Mouse (Mus musculus): Measurements from ENCODE around the gene Faap100. TPM values are rescaled to one million over a fixed set of nuclear protein-coding genes. Genes with fewer than 3 reads are reported as not detected.

Gene Faap100
- polyA plus RNA-seq, 1 experiment from 2014 or later = 22.8 TPM

DNA sequence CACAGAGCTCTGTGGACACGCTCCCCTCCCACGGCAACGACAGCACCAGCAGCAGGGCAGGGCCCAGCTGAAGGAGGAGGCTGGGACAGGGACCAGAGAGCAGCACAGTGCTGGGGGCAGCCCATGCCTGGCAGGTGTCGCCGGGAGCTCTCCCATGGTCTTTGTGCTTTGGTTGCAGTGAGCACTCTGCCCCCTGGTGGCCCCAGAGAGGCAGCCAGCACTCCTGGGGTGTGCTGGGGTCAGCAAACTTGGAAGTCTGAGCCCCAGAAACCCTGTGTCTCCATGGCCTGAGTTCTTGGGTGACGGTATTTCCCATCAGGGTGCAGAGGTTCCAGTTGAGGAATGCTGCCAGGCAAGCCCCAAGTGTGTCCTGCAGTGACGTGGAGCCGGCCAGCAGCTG is 8.9 kb downstream of the Faap100 start:
- H3K36me3 ChIP-seq (ENCODE audit: control insufficient read depth, insufficient read depth, low read length) = peaks cover 20% of the 10 kb centered on the region
- H3K9ac ChIP-seq (ENCODE audit: low read depth, low read length) = no peak overlapping the region
- H3K4me1 ChIP-seq (replicated peaks; ENCODE audit: control insufficient read depth, insufficient read depth, low read length) = peaks cover 5% of the 10 kb centered on the region; the same call in 1 of the 2 replicates
- H3K4me2 ChIP-seq = no peak overlapping the region
- ATAC-seq (replicated peaks; ENCODE audit: low FRiP score) = peak; percentile 74
- H3K4me3 ChIP-seq (ENCODE audit: low read depth, low read length) = no peak overlapping the region
- peak; percentile 63 for DNase-seq (ENCODE audit: low spot score)
- no peaks in the 10 kb centered on the region for H3K9me3 ChIP-seq (ENCODE audit: control insufficient read depth, low read length)
- H3K27me3 ChIP-seq (replicated peaks; ENCODE audit: control insufficient read depth, insufficient read depth, low read length) = no peaks in the 10 kb centered on the region
- WGBS = 43% methylated on average over 8 of the region's 8 CpGs
- no peak overlapping the region for H3K27ac ChIP-seq (ENCODE audit: low read depth, low read length)

DNA sequence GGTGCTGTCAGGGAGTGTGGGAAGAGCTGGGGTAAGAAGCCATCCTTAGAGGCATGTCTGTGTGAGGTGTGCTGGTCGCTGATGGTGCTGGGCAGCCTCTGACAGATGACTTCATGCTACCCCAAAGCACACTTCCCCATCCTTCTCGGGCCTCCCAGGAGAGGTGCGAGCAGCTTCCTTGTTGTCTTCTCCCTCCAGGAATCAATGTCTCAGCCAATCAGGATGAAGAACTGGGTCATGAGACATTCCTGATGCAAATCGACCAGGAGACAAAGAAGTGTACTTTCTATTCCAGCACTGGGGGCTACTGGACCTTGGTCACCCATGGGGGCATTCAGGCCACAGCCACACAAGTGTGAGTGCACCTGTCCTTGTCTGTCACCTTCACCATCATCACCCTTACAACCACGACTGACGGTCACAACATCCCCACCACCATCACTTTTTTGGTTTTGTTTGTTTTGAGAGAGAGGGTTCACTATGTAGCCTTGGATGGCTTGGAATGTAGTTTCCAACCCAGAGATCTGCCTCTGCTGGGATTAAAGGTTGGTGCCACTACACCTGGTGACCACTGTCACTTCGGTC is 12.0 kb downstream of the Faap100 start:
- Histone ChIP-seq H3K27ac (ENCODE audit: low read depth, low read length) (no peak overlapping the region), H3K9me3 (ENCODE audit: control insufficient read depth, low read length) (no peaks in the 10 kb centered on the region), H3K36me3 (ENCODE audit: control insufficient read depth, insufficient read depth, low read length) (peaks cover 5% of the 10 kb centered on the region; the same call in 1 of the 2 replicates), H3K27me3 (replicated peaks; ENCODE audit: control insufficient read depth, insufficient read depth, low read length) (no peaks in the 10 kb centered on the region), H3K4me3 (ENCODE audit: low read depth, low read length) (no peak overlapping the region), H3K9ac (ENCODE audit: low read depth, low read length) (no peak overlapping the region), H3K4me2 (no peak overlapping the region), H3K4me1 (replicated peaks; ENCODE audit: control insufficient read depth, insufficient read depth, low read length) (peaks cover 5% of the 10 kb centered on the region; the same call in 1 of the 2 replicates)
- ATAC-seq (replicated peaks; ENCODE audit: low FRiP score) (no peak), DNase-seq (ENCODE audit: low spot score) (no peak)
- 37% methylated on average over 7 of the region's 7 CpGs for WGBS

DNA sequence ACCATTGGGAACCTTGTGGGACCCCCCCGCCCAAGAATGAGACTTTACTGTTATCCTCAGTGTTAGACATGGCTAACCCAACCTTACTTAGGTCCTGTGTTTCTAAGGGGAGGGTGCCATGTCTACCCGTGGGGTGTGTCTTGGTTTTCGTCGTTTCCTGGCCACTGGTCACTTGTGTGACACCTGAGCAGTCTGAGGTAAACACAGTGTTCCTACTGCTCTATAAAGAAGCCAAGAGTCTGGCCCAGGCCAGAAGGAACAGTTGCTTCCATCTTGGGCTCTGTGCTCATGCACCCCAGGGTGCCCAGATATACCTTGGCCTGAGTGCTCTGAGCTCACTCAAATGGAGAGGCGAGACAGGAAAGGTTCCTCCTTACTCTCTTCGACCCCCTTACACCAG is 15.7 kb downstream of the Faap100 start:
- H3K4me3 ChIP-seq (ENCODE audit: low read depth, low read length) = no peak overlapping the region
- no peaks in the 10 kb centered on the region for H3K36me3 ChIP-seq (ENCODE audit: control insufficient read depth, insufficient read depth, low read length)
- peaks cover 15% of the 10 kb centered on the region for H3K4me1 ChIP-seq (replicated peaks; ENCODE audit: control insufficient read depth, insufficient read depth, low read length)
- H3K9ac ChIP-seq (ENCODE audit: low read depth, low read length) = no peak overlapping the region
- ATAC-seq (replicated peaks; ENCODE audit: low FRiP score) = no peak
- no peaks in the 10 kb centered on the region for H3K9me3 ChIP-seq (ENCODE audit: control insufficient read depth, low read length)
- H3K27me3 ChIP-seq (replicated peaks; ENCODE audit: control insufficient read depth, insufficient read depth, low read length) = no peaks in the 10 kb centered on the region
- H3K4me2 ChIP-seq = no peak overlapping the region
- H3K27ac ChIP-seq (ENCODE audit: low read depth, low read length) = no peak overlapping the region
- no peak for DNase-seq (ENCODE audit: low spot score)
- WGBS = 84% methylated on average over 6 of the region's 6 CpGs

DNA sequence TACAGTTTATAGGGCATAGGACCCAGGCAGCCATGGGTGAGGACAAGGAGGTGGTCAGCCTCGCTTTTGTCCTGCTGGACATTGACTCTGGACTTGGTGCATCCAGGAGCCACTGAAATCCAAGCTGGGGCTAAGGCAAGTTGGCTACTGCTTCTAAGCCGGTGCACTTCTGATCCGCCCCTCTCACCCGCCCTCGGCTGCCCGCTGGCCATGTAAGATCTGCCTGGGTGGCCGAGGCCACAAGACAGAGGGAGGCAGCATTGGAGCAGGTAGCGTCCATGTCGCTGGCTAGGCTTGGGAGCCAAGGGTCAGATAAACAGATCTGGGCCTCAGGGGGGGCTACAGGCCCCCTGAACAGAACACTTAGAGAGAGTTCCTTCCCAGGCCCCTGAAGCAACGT is 17.3 kb downstream of the Faap100 start, which contains the start of gene Fscn2:
Gene Fscn2 (plus strand): TSS at position 240 of the 400 bp plus-strand sequence.
- H3K4me3 ChIP-seq (ENCODE audit: low read depth, low read length) = no peak within 1 kb of the TSS
- H3K4me1 ChIP-seq (replicated peaks; ENCODE audit: control insufficient read depth, insufficient read depth, low read length) = peaks cover 20% of the 10 kb centered on the region
- no peak within 1 kb of the TSS for H3K4me2 ChIP-seq
- H3K27me3 ChIP-seq (replicated peaks; ENCODE audit: control insufficient read depth, insufficient read depth, low read length) = no peaks in the 10 kb centered on the region
- DNase-seq (ENCODE audit: low spot score) (no peak), ATAC-seq (replicated peaks; ENCODE audit: low FRiP score) (no peak)
- no peaks in the 10 kb centered on the region for H3K36me3 ChIP-seq (ENCODE audit: control insufficient read depth, insufficient read depth, low read length)
- no peaks in the 10 kb centered on the region for H3K9me3 ChIP-seq (ENCODE audit: control insufficient read depth, low read length)
- H3K9ac ChIP-seq (ENCODE audit: low read depth, low read length) = no peak within 1 kb of the TSS
- H3K27ac ChIP-seq (ENCODE audit: low read depth, low read length) = no peak within 1 kb of the TSS
- WGBS = 79% methylated on average over 10 of the region's 10 CpGs

DNA sequence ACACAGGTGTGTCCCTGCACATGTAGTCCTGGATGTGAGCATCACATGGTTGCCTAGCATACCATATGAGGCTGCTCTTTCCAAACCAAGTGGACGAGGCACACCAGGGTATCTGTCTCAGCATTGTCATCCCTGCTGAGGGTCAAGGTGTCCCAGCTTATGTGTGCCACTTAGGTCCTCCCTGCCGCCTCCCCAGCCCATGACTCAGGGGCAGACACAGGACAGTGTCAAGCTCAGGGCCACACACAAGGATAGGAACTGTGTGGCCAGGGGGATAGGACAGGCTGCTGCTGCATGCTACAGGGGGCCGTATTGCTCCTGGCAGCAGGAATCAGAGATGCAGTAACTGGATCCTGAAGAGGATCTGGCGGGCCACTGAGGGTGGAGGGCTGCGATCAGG is 17.8 kb downstream of the Faap100 start:
- H3K27ac ChIP-seq (ENCODE audit: low read depth, low read length) = no peak overlapping the region
- peaks cover 24% of the 10 kb centered on the region for H3K4me1 ChIP-seq (replicated peaks; ENCODE audit: control insufficient read depth, insufficient read depth, low read length)
- WGBS = 78% methylated on average over 5 of the region's 5 CpGs
- no peak overlapping the region for H3K9ac ChIP-seq (ENCODE audit: low read depth, low read length)
- DNase-seq (ENCODE audit: low spot score) (no peak), ATAC-seq (replicated peaks; ENCODE audit: low FRiP score) (no peak)
- no peaks in the 10 kb centered on the region for H3K36me3 ChIP-seq (ENCODE audit: control insufficient read depth, insufficient read depth, low read length)
- H3K4me3 ChIP-seq (ENCODE audit: low read depth, low read length) = no peak overlapping the region
- H3K27me3 ChIP-seq (replicated peaks; ENCODE audit: control insufficient read depth, insufficient read depth, low read length) = no peaks in the 10 kb centered on the region
- no peaks in the 10 kb centered on the region for H3K9me3 ChIP-seq (ENCODE audit: control insufficient read depth, low read length)
- H3K4me2 ChIP-seq = no peak overlapping the region

DNA sequence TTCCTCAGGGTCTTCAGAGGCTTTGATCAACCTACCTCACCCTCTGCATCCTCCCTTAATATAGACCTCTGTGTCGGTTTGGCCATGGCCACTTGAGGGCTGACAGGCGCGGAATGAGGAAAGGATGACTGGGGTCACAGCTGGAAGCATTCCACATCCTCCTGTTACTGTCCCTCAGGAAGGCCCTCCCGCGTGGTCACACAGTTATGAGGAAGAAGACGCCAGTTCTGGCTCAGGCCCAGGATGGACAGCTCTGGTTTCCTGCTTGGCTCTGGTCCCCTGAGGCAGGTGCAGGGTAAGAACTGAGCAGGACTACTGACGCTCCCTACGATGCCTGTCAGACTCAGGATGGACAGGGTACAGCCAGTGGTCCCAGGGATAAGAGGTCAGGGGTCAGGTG is 18.5 kb downstream of the Faap100 start:
- Histone ChIP-seq H3K9me3 (ENCODE audit: control insufficient read depth, low read length) (no peaks in the 10 kb centered on the region), H3K4me3 (ENCODE audit: low read depth, low read length) (no peak overlapping the region), H3K4me1 (replicated peaks; ENCODE audit: control insufficient read depth, insufficient read depth, low read length) (peaks cover 31% of the 10 kb centered on the region), H3K27me3 (replicated peaks; ENCODE audit: control insufficient read depth, insufficient read depth, low read length) (no peaks in the 10 kb centered on the region), H3K4me2 (no peak overlapping the region), H3K27ac (ENCODE audit: low read depth, low read length) (no peak overlapping the region), H3K36me3 (ENCODE audit: control insufficient read depth, insufficient read depth, low read length) (no peaks in the 10 kb centered on the region), H3K9ac (ENCODE audit: low read depth, low read length) (no peak overlapping the region)
- no peak for ATAC-seq (replicated peaks; ENCODE audit: low FRiP score)
- WGBS = 47% methylated on average over 8 of the region's 8 CpGs
- no peak for DNase-seq (ENCODE audit: low spot score)

DNA sequence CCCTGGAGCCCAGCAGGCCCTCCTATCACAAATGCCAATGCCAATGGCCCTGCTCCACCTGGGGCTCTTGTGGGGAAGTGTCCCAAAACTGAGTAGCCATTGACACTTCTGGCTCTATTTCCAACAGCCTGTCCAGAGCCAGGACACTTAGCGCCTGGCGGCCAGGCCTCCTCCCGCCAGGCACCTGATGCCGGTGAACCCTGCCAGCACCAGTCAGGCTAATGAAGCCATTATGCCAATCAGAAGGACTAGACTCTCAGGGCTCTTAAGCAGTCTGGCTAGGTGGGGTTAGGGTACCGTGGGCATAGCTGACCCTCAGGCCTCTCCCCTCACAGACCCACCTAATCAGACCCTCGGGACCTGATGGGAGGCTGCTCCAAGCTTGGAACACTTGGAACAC is 19.2 kb downstream of the Faap100 start:
- ATAC-seq (replicated peaks; ENCODE audit: low FRiP score) = no peak
- Histone ChIP-seq H3K9me3 (ENCODE audit: control insufficient read depth, low read length) (no peaks in the 10 kb centered on the region), H3K9ac (ENCODE audit: low read depth, low read length) (no peak overlapping the region), H3K36me3 (ENCODE audit: control insufficient read depth, insufficient read depth, low read length) (no peaks in the 10 kb centered on the region), H3K4me2 (no peak overlapping the region), H3K27me3 (replicated peaks; ENCODE audit: control insufficient read depth, insufficient read depth, low read length) (no peaks in the 10 kb centered on the region), H3K27ac (ENCODE audit: low read depth, low read length) (no peak overlapping the region), H3K4me3 (ENCODE audit: low read depth, low read length) (no peak overlapping the region), H3K4me1 (replicated peaks; ENCODE audit: control insufficient read depth, insufficient read depth, low read length) (peaks cover 38% of the 10 kb centered on the region)
- 86% methylated on average over 6 of the region's 6 CpGs for whole genome bisulfite sequencing
- no peak for DNase-seq (ENCODE audit: low spot score)

DNA sequence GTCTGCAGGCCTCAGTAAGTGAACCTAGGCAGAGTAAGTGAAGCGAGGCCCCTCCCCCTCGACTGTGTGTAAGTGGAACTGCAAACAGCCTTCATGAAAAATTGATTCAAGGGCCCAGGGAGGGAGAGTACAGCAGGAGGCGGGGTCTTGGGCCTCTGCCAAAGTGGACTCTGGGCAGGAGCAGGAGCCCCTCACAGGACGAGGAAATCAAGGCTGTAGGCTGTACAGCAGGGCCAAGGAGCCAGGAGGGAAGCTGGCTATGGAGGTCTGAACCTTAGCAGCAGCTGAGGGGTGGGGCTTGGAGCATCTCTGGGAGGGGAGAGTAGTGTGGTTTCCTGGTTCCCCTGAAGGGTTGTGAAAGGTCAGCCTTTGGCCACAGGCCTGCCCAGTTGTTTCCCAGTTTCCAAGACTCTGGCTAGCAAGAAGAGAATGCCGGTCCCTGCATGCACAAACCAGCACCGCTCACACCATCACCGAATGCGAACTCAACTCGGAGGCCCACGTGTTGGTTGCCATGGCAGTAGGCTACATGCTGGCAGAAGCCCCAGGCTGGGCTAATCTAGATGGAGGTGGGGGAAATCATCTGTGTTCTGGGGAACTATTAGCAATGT is 20.7 kb downstream of the Faap100 start:
- ATAC-seq (replicated peaks; ENCODE audit: low FRiP score) (no peak), DNase-seq (ENCODE audit: low spot score) (peak; percentile 66)
- no peak overlapping the region for H3K4me3 ChIP-seq (ENCODE audit: low read depth, low read length)
- peak overlapping the region; percentile 31 for H3K9ac ChIP-seq (ENCODE audit: low read depth, low read length)
- 42% methylated on average over 10 of the region's 10 CpGs for WGBS
- H3K36me3 ChIP-seq (ENCODE audit: control insufficient read depth, insufficient read depth, low read length) = no peaks in the 10 kb centered on the region
- H3K9me3 ChIP-seq (ENCODE audit: control insufficient read depth, low read length) = no peaks in the 10 kb centered on the region
- no peaks in the 10 kb centered on the region for H3K27me3 ChIP-seq (replicated peaks; ENCODE audit: control insufficient read depth, insufficient read depth, low read length)
- peak overlapping the region; percentile 73 for H3K27ac ChIP-seq (ENCODE audit: low read depth, low read length)
- H3K4me1 ChIP-seq (replicated peaks; ENCODE audit: control insufficient read depth, insufficient read depth, low read length) = peaks cover 51% of the 10 kb centered on the region
- peak overlapping the region; percentile 26; the same call in 1 of the 2 replicates for H3K4me2 ChIP-seq

DNA sequence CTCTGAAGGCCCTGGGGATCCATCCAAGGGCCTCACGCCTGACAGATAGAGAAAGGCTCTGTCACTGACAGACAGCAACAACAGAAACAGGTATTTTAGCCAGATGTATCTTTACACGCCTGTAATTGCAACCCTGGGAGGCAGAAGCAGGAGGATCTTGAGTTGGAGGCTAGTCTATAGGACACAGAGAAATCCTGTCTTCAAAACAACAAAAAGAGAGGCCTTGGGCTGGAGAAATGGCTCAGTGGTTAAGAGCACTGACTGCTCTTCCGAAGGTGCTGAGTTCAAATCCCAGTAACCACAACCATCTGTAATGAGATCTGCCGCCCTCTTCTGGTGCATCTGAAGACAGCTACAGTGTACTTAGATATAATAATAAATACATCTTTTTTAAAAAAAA is 21.7 kb downstream of the Faap100 start:
- H3K4me3 ChIP-seq (ENCODE audit: low read depth, low read length) = no peak overlapping the region
- H3K9ac ChIP-seq (ENCODE audit: low read depth, low read length) = no peak overlapping the region
- H3K27me3 ChIP-seq (replicated peaks; ENCODE audit: control insufficient read depth, insufficient read depth, low read length) = no peaks in the 10 kb centered on the region
- H3K9me3 ChIP-seq (ENCODE audit: control insufficient read depth, low read length) = no peaks in the 10 kb centered on the region
- no peak for ATAC-seq (replicated peaks; ENCODE audit: low FRiP score)
- no peaks in the 10 kb centered on the region for H3K36me3 ChIP-seq (ENCODE audit: control insufficient read depth, insufficient read depth, low read length)
- WGBS = 88% methylated on average over 4 of the region's 4 CpGs
- no peak for DNase-seq (ENCODE audit: low spot score)
- no peak overlapping the region for H3K4me2 ChIP-seq
- peaks cover 56% of the 10 kb centered on the region for H3K4me1 ChIP-seq (replicated peaks; ENCODE audit: control insufficient read depth, insufficient read depth, low read length)
- no peak overlapping the region for H3K27ac ChIP-seq (ENCODE audit: low read depth, low read length)

All from liver, embryonic 11.5 days (tissue).